Mouse (Mus musculus): ENCODE measurements around the gene Pold4.

Gene Pold4

GRCm38 (mm10) chr19:4280425-4280824 lies 48.7 kb downstream of the Pold4 start:
- DNase-seq: no peak

GRCm38 (mm10) chr19:4282898-4283553 lies 51.3 kb downstream of the Pold4 start, which contains the start of gene Ankrd13d:
Gene Ankrd13d, minus strand, starts transcription at chr19:4283137.
- DNase-seq: peak; percentile 91
